ENCODE assay signal across 13 mouse cellular contexts in the genomic region with DNA sequence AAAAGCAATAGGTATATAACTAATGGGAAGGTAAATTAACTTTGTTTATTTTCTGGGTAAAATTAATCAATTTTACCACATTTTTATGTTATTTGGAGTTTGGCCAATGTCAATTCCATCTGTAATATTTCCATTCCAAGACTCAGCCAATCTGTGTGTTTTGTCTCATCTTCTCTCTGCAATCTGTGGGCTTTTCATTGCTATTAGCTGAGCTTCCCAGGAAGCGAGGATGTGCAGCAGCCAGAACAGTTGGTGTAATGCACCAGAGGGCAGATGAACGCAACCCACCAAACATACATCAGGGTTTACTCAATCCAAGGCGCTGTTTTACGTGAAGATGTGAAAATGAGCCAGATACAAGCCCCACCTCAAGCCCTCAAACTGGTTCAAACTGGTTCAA.
"Had no signal": no experiment of that assay in that cellular context is flagged by ENCODE, and none has a peak within 500 bp of the region (broad histone marks: within the 10 kb centered on the region; RNA-seq: fewer than 3 reads in every experiment).

No protein-coding gene starts in this region.

- DNase-seq: kidney, adult 2 months; kidney, postnatal 36 days; lung, adult 18-20 months; retina, postnatal 1 day; right cerebral cortex, postnatal 4 days; spleen, adult 18-20 months; thymus, postnatal 36 days had no signal

- H3K4me1 ChIP-seq: limb, embryonic 13.5 days; midbrain, embryonic 12.5 days; neural tube, embryonic 13.5 days had no signal

- H3K27me3 ChIP-seq: limb, embryonic 13.5 days; midbrain, embryonic 12.5 days had no signal

- ATAC-seq: intestine, embryonic 16.5 days; midbrain, embryonic 16.5 days had no signal

- H3K9ac ChIP-seq: limb, embryonic 13.5 days; liver, embryonic 14.5 days; midbrain, embryonic 12.5 days; neural tube, embryonic 13.5 days had no signal

- H3K27ac ChIP-seq: limb, embryonic 13.5 days; liver, embryonic 14.5 days; midbrain, embryonic 12.5 days; neural tube, embryonic 13.5 days had no signal

- H3K9me3 ChIP-seq: limb, embryonic 13.5 days; midbrain, embryonic 12.5 days; neural tube, embryonic 13.5 days had no signal

- H3K4me2 ChIP-seq: limb, embryonic 13.5 days; midbrain, embryonic 12.5 days; neural tube, embryonic 13.5 days had no signal

- H3K36me3 ChIP-seq: limb, embryonic 13.5 days; midbrain, embryonic 12.5 days; neural tube, embryonic 13.5 days had no signal

- H3K4me3 ChIP-seq: limb, embryonic 13.5 days; midbrain, embryonic 12.5 days; neural tube, embryonic 13.5 days had no signal
